Mouse (Mus musculus) heart, postnatal 0 days (tissue): Measurements from ENCODE around the gene Hs3st4.

Source experiments
- CTCF ChIP-seq: IDR thresholded peaks from 2 replicates; pipeline ENCODE4 v1.5.1; 2016; ENCODE audit warnings: antibody characterized with exemption, control low read depth, low read depth
- EP300 ChIP-seq: IDR thresholded peaks from 2 replicates; pipeline ENCODE4 v1.6.1; 2016; ENCODE audit warnings: antibody characterized with exemption, low read depth

GRCm38 (mm10) chr7:124136133-124136532, 153.5 kb downstream of the Hs3st4 start:
- TF ChIP-seq CTCF (no peak), EP300 (no peak)
